Mouse (Mus musculus): ENCODE results near the gene Map4. TPM values are rescaled to one million over a fixed set of nuclear protein-coding genes. Genes with fewer than 3 reads are reported as not detected.
A peak's percentile ranks its signal among the peaks of the same experiment; 100 is the strongest.

Map4 gene
- polyA plus RNA-seq, 1 experiment: 295 TPM

DNA sequence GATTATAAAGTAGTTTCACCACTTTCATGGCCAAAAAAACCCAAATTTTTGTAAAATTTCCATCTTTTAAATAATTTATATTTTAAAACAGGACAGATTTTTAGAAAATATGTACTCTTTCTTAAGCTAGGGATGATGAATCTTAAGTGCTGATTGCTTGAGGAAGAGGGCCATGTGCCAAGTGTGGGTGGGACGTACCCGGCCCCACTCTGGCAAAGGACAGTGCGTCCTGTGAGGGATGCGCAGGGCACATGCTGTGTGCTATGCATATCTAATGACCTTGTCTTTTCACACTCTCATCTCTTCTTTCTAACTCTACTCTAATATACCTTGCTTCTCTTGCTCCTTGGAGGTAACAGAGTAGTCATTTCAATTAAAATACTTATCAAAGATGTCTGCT is 66.2 kb downstream of the Map4 start:
- H3K36me3 ChIP-seq (ENCODE audit: control insufficient read depth, insufficient read depth, low read length): no peaks in the 10 kb centered on the region
- H3K27ac ChIP-seq (ENCODE audit: control insufficient read depth, insufficient read depth, low read depth, low read length): no peak overlapping the region
- H3K4me1 ChIP-seq (ENCODE audit: control insufficient read depth, insufficient read depth, low read length): no peaks in the 10 kb centered on the region
- no peak overlapping the region for H3K4me3 ChIP-seq (ENCODE audit: control insufficient read depth, low read depth, low read length)
- no peaks in the 10 kb centered on the region for H3K27me3 ChIP-seq (ENCODE audit: control insufficient read depth, insufficient read depth, low read length)
- no peak for TF ChIP-seq POLR2A (IDR thresholded peaks at IDR 0.05; ENCODE audit: control insufficient read depth, low read depth, low read length)
- no peak; the same call in 1 of the 2 replicates for TF ChIP-seq CTCF (IDR thresholded peaks at IDR 0.05; ENCODE audit: control insufficient read depth, insufficient read depth, insufficient replicate concordance, low read depth, low read length)

DNA sequence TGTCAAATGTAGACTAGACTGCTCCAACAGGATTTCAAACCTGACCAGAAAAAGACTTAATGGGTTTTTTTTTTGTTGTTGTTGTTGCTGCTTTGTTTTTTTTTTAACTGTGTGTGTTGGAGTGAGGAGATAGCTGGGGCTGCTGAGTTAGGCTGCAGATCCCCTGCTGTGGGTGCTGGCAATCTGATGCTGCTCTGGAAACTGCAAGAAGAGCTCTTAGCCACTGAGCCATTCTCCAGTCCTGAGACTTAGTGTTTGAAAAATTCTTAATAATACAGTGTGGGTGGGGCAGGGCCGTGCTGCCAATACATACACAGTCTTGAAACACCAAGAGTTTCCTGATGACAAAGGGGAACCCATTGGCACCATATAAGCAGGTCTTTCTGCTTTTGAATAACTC is 70.7 kb downstream of the Map4 start:
- TF ChIP-seq POLR2A (IDR thresholded peaks at IDR 0.05; ENCODE audit: control insufficient read depth, low read depth, low read length): no peak
- no peak for TF ChIP-seq CTCF (IDR thresholded peaks at IDR 0.05; ENCODE audit: control insufficient read depth, insufficient read depth, insufficient replicate concordance, low read depth, low read length)
- no peaks in the 10 kb centered on the region for H3K27me3 ChIP-seq (ENCODE audit: control insufficient read depth, insufficient read depth, low read length)
- no peaks in the 10 kb centered on the region for H3K36me3 ChIP-seq (ENCODE audit: control insufficient read depth, insufficient read depth, low read length)
- no peaks in the 10 kb centered on the region for H3K4me1 ChIP-seq (ENCODE audit: control insufficient read depth, insufficient read depth, low read length)
- H3K4me3 ChIP-seq (ENCODE audit: control insufficient read depth, low read depth, low read length): no peak overlapping the region
- H3K27ac ChIP-seq (ENCODE audit: control insufficient read depth, insufficient read depth, low read depth, low read length): no peak overlapping the region

DNA sequence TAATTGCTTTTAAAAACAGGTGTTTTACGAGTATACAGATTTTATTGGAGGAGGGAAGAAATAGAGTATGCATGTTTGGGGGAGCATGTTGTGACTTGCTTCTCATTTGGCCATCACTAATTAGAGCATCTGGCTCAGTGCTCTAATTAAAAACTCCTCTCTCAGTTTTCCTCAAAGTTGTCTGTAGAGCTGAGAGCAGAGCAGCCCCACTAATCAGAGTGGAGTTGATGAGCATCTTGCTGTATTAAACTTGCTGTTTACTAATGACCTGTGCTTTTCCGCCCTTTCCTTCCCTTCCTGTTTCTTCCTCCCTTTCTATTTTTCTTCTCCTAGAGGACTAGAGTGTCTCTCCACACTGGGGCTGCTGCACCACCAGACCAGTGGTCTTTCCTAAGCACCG is 71.2 kb downstream of the Map4 start:
- no peak overlapping the region for H3K27ac ChIP-seq (ENCODE audit: control insufficient read depth, insufficient read depth, low read depth, low read length)

DNA sequence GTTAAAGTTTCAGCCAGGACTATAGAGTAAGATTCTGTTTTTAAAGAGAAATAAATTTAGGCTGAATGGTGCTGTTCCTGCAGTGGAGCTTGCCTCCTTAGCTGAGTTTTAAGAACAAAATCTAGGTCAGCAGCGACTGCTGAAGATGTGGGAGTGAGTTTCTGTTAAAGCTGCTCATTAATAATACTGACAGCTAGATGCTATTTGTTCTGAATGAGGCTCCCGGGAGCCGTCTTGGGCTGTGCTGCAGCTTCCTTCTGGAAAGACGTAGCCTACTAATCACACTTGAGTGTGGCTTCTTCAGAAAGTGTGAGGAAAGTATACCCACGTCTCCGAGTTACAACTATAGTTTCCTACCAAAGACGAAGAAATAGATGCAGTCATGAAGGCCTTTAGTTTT is 88.0 kb downstream of the Map4 start:
- Histone ChIP-seq H3K4me3 (ENCODE audit: control insufficient read depth, low read depth, low read length) (no peak overlapping the region), H3K27me3 (ENCODE audit: control insufficient read depth, insufficient read depth, low read length) (no peaks in the 10 kb centered on the region), H3K27ac (ENCODE audit: control insufficient read depth, insufficient read depth, low read depth, low read length) (no peak overlapping the region), H3K36me3 (ENCODE audit: control insufficient read depth, insufficient read depth, low read length) (no peaks in the 10 kb centered on the region; the same call in 1 of the 2 replicates), H3K4me1 (ENCODE audit: control insufficient read depth, insufficient read depth, low read length) (no peaks in the 10 kb centered on the region)
- no peak for TF ChIP-seq POLR2A (IDR thresholded peaks at IDR 0.05; ENCODE audit: control insufficient read depth, low read depth, low read length)
- no peak for TF ChIP-seq CTCF (IDR thresholded peaks at IDR 0.05; ENCODE audit: control insufficient read depth, insufficient read depth, insufficient replicate concordance, low read depth, low read length)

More for the DNA sequence above, 71.2 kb downstream of the Map4 start:
- no peak overlapping the region for H3K4me3 ChIP-seq (ENCODE audit: control insufficient read depth, low read depth, low read length)
- TF ChIP-seq POLR2A (IDR thresholded peaks at IDR 0.05; ENCODE audit: control insufficient read depth, low read depth, low read length) (no peak), CTCF (IDR thresholded peaks at IDR 0.05; ENCODE audit: control insufficient read depth, insufficient read depth, insufficient replicate concordance, low read depth, low read length) (no peak)
- no peaks in the 10 kb centered on the region for H3K4me1 ChIP-seq (ENCODE audit: control insufficient read depth, insufficient read depth, low read length)
- no peaks in the 10 kb centered on the region for H3K27me3 ChIP-seq (ENCODE audit: control insufficient read depth, insufficient read depth, low read length)
- H3K36me3 ChIP-seq (ENCODE audit: control insufficient read depth, insufficient read depth, low read length): no peaks in the 10 kb centered on the region

DNA sequence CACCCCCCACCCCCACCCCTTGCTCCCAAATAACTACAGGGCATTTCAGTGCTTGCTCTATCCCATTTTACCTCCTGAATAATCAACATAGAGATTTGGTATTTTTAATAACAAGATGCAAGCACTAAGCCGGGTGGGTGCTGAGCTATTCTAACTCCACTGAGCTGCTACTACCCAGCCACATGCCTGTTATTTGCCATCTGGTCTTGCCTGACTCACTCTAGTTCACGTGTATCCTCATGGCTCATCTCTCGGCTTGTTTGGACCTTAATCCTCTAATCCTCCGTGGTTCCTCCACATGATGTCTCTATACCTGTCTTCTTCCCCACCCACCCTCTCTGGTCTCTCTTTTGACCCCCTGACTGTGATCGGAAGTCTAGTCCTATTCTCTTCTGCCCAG is 89.1 kb downstream of the Map4 start:
- TF ChIP-seq CTCF (IDR thresholded peaks at IDR 0.05; ENCODE audit: control insufficient read depth, insufficient read depth, insufficient replicate concordance, low read depth, low read length) (no peak), POLR2A (IDR thresholded peaks at IDR 0.05; ENCODE audit: control insufficient read depth, low read depth, low read length) (no peak)
- H3K4me3 ChIP-seq (ENCODE audit: control insufficient read depth, low read depth, low read length): peak overlapping the region; percentile 1; the same call in 1 of the 2 replicates
- H3K27ac ChIP-seq (ENCODE audit: control insufficient read depth, insufficient read depth, low read depth, low read length): no peak overlapping the region

DNA sequence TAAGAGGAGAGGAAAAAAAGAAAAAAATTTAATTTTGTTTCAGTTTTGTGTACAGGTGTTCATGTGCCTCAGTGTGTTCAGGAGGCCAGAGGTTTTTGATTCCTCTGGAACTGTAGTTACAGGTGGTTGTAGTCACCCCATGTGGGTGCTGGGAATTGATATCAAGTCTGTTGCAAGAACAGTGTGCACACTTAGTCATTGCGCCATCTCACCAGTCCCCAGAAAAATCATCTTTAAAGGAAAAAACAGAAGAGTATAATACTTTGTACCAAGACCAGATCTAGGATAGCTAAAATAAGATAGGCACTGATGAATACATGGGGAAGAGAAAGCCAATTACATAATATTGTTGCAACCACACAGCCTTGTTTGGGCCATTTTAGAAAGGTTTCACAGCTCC is 90.2 kb downstream of the Map4 start:
- Histone ChIP-seq H3K27me3 (ENCODE audit: control insufficient read depth, insufficient read depth, low read length) (no peaks in the 10 kb centered on the region), H3K36me3 (ENCODE audit: control insufficient read depth, insufficient read depth, low read length) (no peaks in the 10 kb centered on the region; the same call in 1 of the 2 replicates), H3K4me1 (ENCODE audit: control insufficient read depth, insufficient read depth, low read length) (no peaks in the 10 kb centered on the region), H3K4me3 (ENCODE audit: control insufficient read depth, low read depth, low read length) (no peak overlapping the region), H3K27ac (ENCODE audit: control insufficient read depth, insufficient read depth, low read depth, low read length) (no peak overlapping the region)
- TF ChIP-seq POLR2A (IDR thresholded peaks at IDR 0.05; ENCODE audit: control insufficient read depth, low read depth, low read length) (no peak), CTCF (IDR thresholded peaks at IDR 0.05; ENCODE audit: control insufficient read depth, insufficient read depth, insufficient replicate concordance, low read depth, low read length) (no peak)

More for the DNA sequence above, 89.1 kb downstream of the Map4 start:
- H3K4me1 ChIP-seq (ENCODE audit: control insufficient read depth, insufficient read depth, low read length): no peaks in the 10 kb centered on the region
- H3K27me3 ChIP-seq (ENCODE audit: control insufficient read depth, insufficient read depth, low read length): no peaks in the 10 kb centered on the region
- no peaks in the 10 kb centered on the region; the same call in 1 of the 2 replicates for H3K36me3 ChIP-seq (ENCODE audit: control insufficient read depth, insufficient read depth, low read length)

DNA sequence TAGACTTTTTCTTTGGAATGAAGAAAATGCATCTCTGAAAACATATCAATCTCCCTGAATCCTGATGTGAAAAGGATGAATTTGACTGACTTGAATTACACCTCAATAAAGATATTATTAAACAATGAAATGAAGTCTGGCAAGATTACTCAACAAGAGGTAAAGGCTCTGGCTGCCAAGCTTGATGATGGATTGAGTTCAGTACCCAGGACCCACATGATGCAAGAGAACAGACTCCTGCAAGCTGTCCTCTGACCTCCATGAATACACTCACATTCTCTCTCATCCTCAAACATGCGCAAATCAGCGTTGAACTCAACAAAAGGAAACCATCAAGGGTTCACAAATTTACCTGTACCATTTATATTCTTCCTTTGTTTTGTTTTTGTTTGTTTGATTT is 90.9 kb downstream of the Map4 start:
- Histone ChIP-seq H3K27me3 (ENCODE audit: control insufficient read depth, insufficient read depth, low read length) (no peaks in the 10 kb centered on the region), H3K36me3 (ENCODE audit: control insufficient read depth, insufficient read depth, low read length) (no peaks in the 10 kb centered on the region; the same call in 1 of the 2 replicates), H3K27ac (ENCODE audit: control insufficient read depth, insufficient read depth, low read depth, low read length) (no peak overlapping the region), H3K4me3 (ENCODE audit: control insufficient read depth, low read depth, low read length) (no peak overlapping the region), H3K4me1 (ENCODE audit: control insufficient read depth, insufficient read depth, low read length) (no peaks in the 10 kb centered on the region)
- TF ChIP-seq CTCF (IDR thresholded peaks at IDR 0.05; ENCODE audit: control insufficient read depth, insufficient read depth, insufficient replicate concordance, low read depth, low read length) (no peak), POLR2A (IDR thresholded peaks at IDR 0.05; ENCODE audit: control insufficient read depth, low read depth, low read length) (no peak)

DNA sequence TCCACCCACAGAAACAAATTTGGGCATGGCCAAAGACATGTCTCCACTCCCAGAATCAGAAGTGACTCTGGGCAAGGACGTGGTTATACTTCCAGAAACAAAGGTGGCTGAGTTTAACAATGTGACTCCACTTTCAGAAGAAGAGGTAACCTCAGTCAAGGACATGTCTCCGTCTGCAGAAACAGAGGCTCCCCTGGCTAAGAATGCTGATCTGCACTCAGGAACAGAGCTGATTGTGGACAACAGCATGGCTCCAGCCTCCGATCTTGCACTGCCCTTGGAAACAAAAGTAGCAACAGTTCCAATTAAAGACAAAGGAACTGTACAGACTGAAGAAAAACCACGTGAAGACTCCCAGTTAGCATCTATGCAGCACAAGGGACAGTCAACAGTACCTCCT is 103.8 kb downstream of the Map4 start:
- H3K36me3 ChIP-seq (ENCODE audit: control insufficient read depth, insufficient read depth, low read length): peaks cover 8% of the 10 kb centered on the region
- no peaks in the 10 kb centered on the region for H3K4me1 ChIP-seq (ENCODE audit: control insufficient read depth, insufficient read depth, low read length)
- no peaks in the 10 kb centered on the region for H3K27me3 ChIP-seq (ENCODE audit: control insufficient read depth, insufficient read depth, low read length)
- H3K27ac ChIP-seq (ENCODE audit: control insufficient read depth, insufficient read depth, low read depth, low read length): no peak overlapping the region; the same call in none of the 2 replicates
- H3K4me3 ChIP-seq (ENCODE audit: control insufficient read depth, low read depth, low read length): no peak overlapping the region
- TF ChIP-seq CTCF (IDR thresholded peaks at IDR 0.05; ENCODE audit: control insufficient read depth, insufficient read depth, insufficient replicate concordance, low read depth, low read length): no peak
- TF ChIP-seq POLR2A (IDR thresholded peaks at IDR 0.05; ENCODE audit: control insufficient read depth, low read depth, low read length): no peak

All from testis, adult 2 months (tissue).